Mouse (Mus musculus) liver, adult 2 months (tissue): ENCODE measurements around the gene Ppp1r21.

Source experiments
- CTCF ChIP-seq: fragments of 200-500 bp; IDR thresholded peaks from 2 replicates; pipeline ENCODE4 v1.5.1; 2011; ENCODE audit warnings: low read depth, low read length, control low read depth
- POLR2A ChIP-seq: fragments of 200-500 bp; IDR thresholded peaks from 2 replicates; pipeline ENCODE4 v1.6.1; 2011; ENCODE audit warnings: low read length, control low read depth; ENCODE audit not compliant: insufficient read depth; ENCODE audit errors: extremely low read depth

GRCm38 (mm10) chr17:88632631-88633030 lies 102.7 kb downstream of the Ppp1r21 start:
- TF ChIP-seq POLR2A: no peak
- TF ChIP-seq CTCF: no peak
